ENCODE assay signal across 8 mouse cellular contexts in the genomic region with DNA sequence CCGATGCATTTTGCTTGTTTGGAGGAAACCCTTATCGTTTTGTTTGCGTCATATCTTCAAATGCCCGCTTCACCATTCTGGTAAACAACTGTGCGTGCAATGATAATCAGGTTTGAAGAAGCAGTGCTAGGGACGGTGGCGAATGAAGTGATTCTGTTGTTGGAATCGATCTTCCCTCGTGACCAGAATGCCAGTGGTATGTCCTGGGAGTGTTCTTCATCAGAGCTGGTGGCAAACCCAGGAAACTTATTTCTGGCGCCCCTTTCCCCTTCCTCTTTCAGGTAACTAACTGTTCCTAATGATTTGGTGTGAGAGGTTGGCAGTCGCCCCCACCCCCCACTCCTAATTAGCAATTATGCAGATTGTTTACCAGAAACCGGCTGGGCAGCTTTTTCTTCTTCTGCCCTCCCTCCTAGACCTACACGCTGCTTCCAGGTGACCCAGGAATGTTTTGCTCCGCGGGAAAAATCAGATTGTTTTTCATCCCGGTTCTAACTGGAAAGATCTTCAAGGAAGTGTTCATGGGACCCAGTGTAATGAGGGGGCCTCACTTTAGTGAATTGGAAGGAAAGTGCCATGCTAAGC.
DNase-seq lines count a peak whose midpoint lies in the region; ATAC-seq and TF ChIP-seq lines count a peak whose summit lies in the region.

No protein-coding gene starts in this region.

- peak; percentile 25 for ATAC-seq in forebrain, embryonic 12.5 days (ENCODE audit: low FRiP score)
- ATAC-seq in neural tube, embryonic 14.5 days (ENCODE audit: low read depth): peak; percentile 15; the same call in 1 of the 2 replicates

- 26% methylated on average over 16 of the region's 16 CpGs for WGBS in kidney, adult 2 months
- 4% methylated on average over 16 of the region's 16 CpGs for WGBS in forebrain, embryonic 12.5 days
- 4% methylated on average over 16 of the region's 16 CpGs for WGBS in neural tube, embryonic 14.5 days

- peak overlapping the region; percentile 59 for H3K4me3 ChIP-seq in kidney, adult 2 months (ENCODE audit: insufficient read depth, low read depth, low read length)
- H3K4me3 ChIP-seq in forebrain, embryonic 12.5 days (replicated peaks): peak overlapping the region; percentile 49
- peak overlapping the region; percentile 33 for H3K4me3 ChIP-seq in neural tube, embryonic 14.5 days (ENCODE audit: low read depth, low read length)

- peak; percentile 66 for DNase-seq in kidney, adult 2 months
- no peak for DNase-seq in kidney, postnatal 10 days
- peak; percentile 60 to 71 for DNase-seq in kidney, postnatal 25 days
- no peak for DNase-seq in ovary, postnatal 36 days (ENCODE audit: low spot score)
- no peak for DNase-seq in thymus, postnatal 14 days
- DNase-seq in spleen, postnatal 36 days (ENCODE audit: low spot score in 2 of 2): no peak

- no peaks in the 10 kb centered on the region for H3K9me3 ChIP-seq in forebrain, embryonic 12.5 days
- H3K9me3 ChIP-seq in neural tube, embryonic 14.5 days (ENCODE audit: control insufficient read depth, low read length): no peaks in the 10 kb centered on the region

- TF ChIP-seq CTCF in kidney, adult 2 months (conservative IDR thresholded peaks at IDR 0.05; ENCODE audit: insufficient read depth, insufficient read length, low read depth, low read length): no peak

- no peaks in the 10 kb centered on the region for H3K27me3 ChIP-seq in kidney, adult 2 months (replicated peaks; ENCODE audit: control insufficient read depth, insufficient read depth, low read length)
- peaks cover 23% of the 10 kb centered on the region for H3K27me3 ChIP-seq in forebrain, embryonic 12.5 days
- H3K27me3 ChIP-seq in neural tube, embryonic 14.5 days (ENCODE audit: control insufficient read depth, insufficient read depth, low read length): no peaks in the 10 kb centered on the region

- peak overlapping the region; percentile 54 for H3K9ac ChIP-seq in forebrain, embryonic 12.5 days
- H3K9ac ChIP-seq in neural tube, embryonic 14.5 days (replicated peaks; ENCODE audit: low read depth, low read length): 0 out of 2 replicates have a peak overlapping the region, but pooled peaks have one; percentile 21

- no peak for TF ChIP-seq POLR2A in kidney, adult 2 months (IDR thresholded peaks at IDR 0.05; ENCODE audit: low read depth, low read length)

- H3K4me2 ChIP-seq in forebrain, embryonic 12.5 days: peak overlapping the region; percentile 71
- peak overlapping the region; percentile 64 for H3K4me2 ChIP-seq in neural tube, embryonic 14.5 days (ENCODE audit: low read depth, low read length)

- peak overlapping the region; percentile 91 for H3K27ac ChIP-seq in kidney, adult 2 months (ENCODE audit: insufficient read depth, low read depth, low read length)
- H3K27ac ChIP-seq in forebrain, embryonic 12.5 days: peak overlapping the region; percentile 51; the same call in 1 of the 2 replicates
- H3K27ac ChIP-seq in neural tube, embryonic 14.5 days (ENCODE audit: low read depth, low read length): 0 out of 2 replicates have a peak overlapping the region, but pooled peaks have one; percentile 36

- peaks cover 41% of the 10 kb centered on the region for H3K4me1 ChIP-seq in kidney, adult 2 months (ENCODE audit: control insufficient read depth, insufficient read depth, low read length)
- peaks cover 21% of the 10 kb centered on the region for H3K4me1 ChIP-seq in forebrain, embryonic 12.5 days
- H3K4me1 ChIP-seq in neural tube, embryonic 14.5 days (ENCODE audit: control insufficient read depth, insufficient read depth, low read length): no peaks in the 10 kb centered on the region; the same call in 1 of the 2 replicates

- no peaks in the 10 kb centered on the region; the same call in 1 of the 2 replicates for H3K36me3 ChIP-seq in kidney, adult 2 months (ENCODE audit: control insufficient read depth, insufficient read depth, low read length)
- H3K36me3 ChIP-seq in forebrain, embryonic 12.5 days (replicated peaks): no peaks in the 10 kb centered on the region
- H3K36me3 ChIP-seq in neural tube, embryonic 14.5 days (ENCODE audit: control insufficient read depth, insufficient read depth, low read length): no peaks in the 10 kb centered on the region

Comparison
In these comparisons a context has a peak if more than half of its experiments do, and no peak if none do; other contexts are left out.
1. DNase-seq: peak in kidney, adult 2 months (single experiment) and kidney, postnatal 25 days (2 of 2); none in kidney, postnatal 10 days (single experiment), ovary, postnatal 36 days (single experiment), thymus, postnatal 14 days (single experiment) and spleen, postnatal 36 days (0 of 2).
2. H3K27ac ChIP-seq: peak in every context shown above with its lines; median percentile 91 in kidney, adult 2 months; 51 in forebrain, embryonic 12.5 days; 36 in neural tube, embryonic 14.5 days.
3. Peak in every context shown above with its lines, with median percentiles within 50 percentile points of each other: H3K4me3 ChIP-seq.